Mouse (Mus musculus): ENCODE measurements around the gene Atp6v1a. TPM values are rescaled to one million over a fixed set of nuclear protein-coding genes. Genes with fewer than 3 reads are reported as not detected.
A peak's percentile ranks its signal among the peaks of the same experiment; 100 is the strongest.

The Atp6v1a gene
- total RNA-seq, 2 experiments from 2014 or later, result 19.1 to 30.1 TPM

DNA sequence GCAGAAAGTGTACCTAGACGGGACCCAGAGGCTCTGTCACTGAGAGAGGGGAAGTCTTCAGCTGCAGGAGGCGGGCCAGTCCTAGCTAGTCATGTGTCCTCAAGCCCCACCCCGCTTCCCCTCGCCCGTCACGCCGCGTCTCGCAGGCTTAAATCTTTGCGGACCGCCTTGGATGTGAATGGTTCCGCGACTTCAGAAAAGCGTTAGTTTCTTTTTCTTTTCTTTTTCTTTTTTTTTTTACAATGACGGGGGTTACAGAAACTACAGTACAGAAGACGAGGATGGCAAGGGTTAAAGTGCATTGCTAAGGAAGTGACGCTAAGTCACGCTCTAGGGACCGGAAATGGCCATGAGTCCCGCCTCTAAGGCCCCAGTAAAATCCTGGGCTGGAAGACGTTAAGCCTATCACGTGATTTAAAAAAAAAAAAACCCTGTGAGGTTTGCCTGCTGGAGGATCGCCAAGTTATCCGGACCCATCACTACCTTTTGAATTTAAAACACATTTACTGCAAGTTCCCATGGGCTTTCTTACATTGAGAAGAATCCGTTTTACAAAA, 448 bp downstream of the Atp6v1a start:
- DNase-seq (ENCODE audit: low spot score), result peak; percentile 92

DNA sequence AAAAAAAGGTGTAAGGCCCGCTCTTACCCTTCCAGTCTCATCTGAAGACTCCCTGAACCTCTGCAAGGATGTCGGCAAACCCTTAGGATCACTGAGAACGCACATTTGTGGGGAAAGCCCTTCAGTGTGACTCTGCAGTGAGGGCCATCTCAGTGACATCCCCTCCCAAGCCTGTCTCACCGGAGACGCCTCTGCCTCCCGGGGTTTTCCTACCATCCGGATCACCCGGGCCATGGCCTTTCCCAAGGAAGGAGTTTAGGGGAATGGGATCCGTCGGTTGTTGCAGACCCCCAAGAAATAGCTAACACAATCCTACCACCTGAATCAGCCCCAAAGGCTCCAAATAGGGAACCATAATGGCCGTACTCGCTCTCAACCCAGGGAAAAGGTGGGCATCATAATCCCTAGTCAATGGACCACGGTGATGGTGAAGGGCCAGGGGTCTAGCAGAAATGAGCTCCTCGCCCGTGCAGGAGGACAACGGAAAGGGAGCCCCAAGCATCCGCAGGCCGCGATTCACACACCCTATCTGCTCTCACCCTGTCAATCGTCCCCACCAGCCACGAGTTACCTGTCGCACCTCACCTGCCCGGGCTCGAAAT, 1.0 kb downstream of the Atp6v1a start:
- no peak for DNase-seq (ENCODE audit: low spot score)

- peak; percentile 33 for DNase-seq (ENCODE audit: low spot score)
These were observed 2.9 kb downstream of the Atp6v1a start for GRCm38 (mm10) chr16:44136511-44137021.

DNA sequence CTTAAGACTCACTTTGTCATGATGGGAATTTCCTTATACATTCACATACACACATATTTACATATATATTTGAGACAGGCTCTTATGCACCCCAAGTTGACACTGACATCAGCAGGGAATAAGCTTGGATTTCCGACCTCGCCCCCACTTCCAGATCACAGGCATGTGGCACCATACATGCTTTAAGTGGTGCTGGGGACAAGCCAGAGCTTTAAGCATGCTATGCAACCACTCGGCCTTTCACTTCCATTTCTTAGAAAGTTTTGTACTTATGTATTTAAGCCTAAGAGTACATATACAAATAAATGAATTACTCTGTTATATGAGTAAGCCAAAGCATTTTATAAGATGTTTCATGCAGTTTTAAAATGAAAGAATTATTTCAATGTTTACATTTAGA, 6.3 kb downstream of the Atp6v1a start:
- DNase-seq (ENCODE audit: low spot score), result no peak

DNA sequence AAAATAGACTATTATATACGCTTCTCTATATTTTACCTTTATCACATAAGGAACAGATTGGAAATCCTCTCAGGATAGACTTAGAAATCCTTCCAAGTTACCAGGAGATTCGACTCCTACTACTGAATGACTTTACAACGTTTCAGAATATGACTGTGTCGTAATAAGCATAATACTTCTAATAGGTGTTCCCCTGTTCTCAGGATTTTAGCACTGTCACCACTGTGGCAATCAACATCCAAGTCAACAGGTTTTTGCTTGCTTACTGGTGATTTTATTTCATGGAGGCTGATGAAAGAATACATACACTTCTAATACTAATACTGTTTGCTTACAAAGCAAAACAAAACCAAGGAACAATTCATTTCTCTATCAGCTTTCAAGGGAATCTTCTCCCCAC, 7.2 kb downstream of the Atp6v1a start:
- no peak for DNase-seq (ENCODE audit: low spot score)

GRCm38 (mm10) chr16:44126437-44126836, 13.1 kb downstream of the Atp6v1a start:
- DNase-seq (ENCODE audit: low spot score), result peak; percentile 52

DNA sequence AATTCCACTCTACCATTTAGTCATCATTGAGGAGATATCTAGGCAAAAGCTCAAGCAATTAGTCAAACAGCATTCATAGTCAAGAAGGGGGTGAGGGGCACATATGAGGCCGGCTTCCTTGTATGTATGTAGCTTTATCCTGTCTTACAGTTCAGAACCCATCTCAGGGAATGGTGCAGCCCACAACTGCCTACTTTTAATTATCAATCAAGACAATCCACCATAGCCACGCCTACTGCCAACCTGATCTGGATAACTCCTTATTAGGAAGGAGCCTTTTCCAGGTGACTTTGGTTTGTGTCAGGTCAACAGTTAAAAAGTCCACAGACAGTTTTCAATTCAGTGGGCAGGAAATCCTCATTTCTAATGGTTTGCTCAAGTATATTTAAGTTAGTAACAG, 14.1 kb downstream of the Atp6v1a start:
- no peak for DNase-seq (ENCODE audit: low spot score)

- no peak for DNase-seq (ENCODE audit: low spot score)
These were observed 14.8 kb downstream of the Atp6v1a start for GRCm38 (mm10) chr16:44124713-44125112.

DNA sequence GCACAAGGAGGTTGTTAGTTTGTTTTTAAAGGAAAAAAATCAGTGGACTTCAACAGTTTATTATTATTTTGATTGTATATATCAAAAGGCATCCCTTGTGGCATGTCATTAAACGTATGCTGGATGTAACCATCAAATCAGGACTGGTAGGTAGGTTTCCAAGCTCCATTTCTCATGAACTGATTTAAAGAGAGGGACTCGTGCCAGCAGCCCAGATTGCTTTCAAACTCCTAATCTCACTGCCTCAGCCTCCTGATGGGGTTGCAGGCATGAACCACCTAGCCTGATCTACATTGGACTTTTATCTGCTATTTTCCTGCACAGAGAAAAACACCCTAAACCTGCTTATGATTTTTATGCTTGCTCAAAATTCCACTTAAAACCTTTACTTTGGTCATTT, 15.7 kb downstream of the Atp6v1a start:
- no peak for DNase-seq (ENCODE audit: low spot score)

DNA sequence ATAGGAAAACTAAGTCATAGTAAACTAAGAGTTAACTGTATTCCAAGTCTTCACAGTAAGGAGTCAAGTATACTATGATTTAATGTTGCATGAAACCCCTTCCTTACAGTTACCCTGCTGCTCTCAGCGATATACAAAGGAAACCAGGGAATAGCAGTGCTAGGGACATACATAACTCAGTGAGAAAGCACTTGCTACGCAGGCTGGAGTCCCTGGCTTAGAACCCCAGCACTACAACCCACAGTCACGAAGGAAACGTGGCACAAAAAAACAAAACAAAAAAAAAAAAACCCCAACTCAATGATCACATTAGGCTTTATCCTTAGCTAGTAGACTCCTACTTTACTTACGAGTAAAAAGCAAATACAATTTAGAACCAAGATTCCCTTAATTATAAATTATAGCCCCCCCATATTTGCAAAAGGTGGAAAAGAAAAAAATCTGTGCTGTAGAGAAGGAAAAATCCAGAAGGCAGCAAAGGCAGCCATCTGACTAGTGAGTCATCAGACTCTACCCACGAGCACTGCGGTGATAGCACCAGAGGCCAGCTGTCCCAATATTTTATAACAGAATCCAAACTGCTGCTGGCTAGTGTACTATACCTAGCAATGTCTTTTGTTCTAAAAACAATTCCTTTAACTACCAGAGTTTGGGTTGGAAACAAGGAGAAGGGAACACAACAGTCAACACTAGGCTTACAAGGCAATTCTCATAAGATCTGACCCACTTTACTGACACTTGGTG, 16.4 kb downstream of the Atp6v1a start:
- peak; percentile 32 for DNase-seq (ENCODE audit: low spot score)

DNA sequence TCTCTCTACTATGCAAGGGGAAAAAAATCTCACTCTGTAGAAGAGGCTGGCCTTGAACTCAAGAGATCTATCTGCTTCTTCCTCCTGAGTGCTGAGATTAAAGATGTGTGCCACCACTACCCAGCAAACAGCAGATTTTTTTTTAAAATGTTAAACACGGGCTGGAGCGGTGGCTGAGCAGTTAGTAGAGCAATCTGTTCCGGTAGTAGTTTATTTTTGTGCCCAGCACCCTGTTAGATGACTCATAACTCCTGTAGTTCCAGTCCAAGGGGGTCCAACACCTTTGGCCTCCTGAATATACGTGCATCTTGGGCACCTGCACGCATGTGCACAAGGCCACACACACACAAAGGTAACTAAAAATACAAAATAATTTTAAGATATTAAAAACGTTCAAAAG, 16.9 kb downstream of the Atp6v1a start:
- no peak for DNase-seq (ENCODE audit: low spot score)

DNA sequence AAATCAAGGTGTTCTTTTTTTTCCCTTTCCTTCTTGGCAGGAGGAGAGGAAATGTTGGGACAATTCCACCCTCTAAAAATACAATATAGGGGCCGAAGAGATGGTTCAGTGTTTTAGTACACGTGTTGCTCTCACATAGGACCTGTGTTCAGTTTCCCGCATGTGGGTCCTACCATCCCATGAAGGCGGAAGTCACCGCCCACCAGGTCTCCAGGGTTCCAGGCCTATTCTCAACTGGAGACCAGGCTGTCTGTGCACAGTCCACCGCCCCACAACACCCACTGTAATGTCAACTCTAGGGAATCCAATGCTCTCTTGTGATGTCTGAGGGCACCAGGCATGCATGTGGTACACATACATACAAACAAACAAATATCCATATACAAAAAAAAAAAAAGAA, 17.4 kb downstream of the Atp6v1a start:
- DNase-seq (ENCODE audit: low spot score), result no peak

GRCm38 (mm10) chr16:44119753-44120501, 19.6 kb downstream of the Atp6v1a start:
- peak; percentile 40 for DNase-seq (ENCODE audit: low spot score)

GRCm38 (mm10) chr16:44109002-44109401, 30.5 kb downstream of the Atp6v1a start:
- DNase-seq (ENCODE audit: low spot score), result no peak

GRCm38 (mm10) chr16:44105211-44105610, 34.3 kb downstream of the Atp6v1a start:
- no peak for DNase-seq (ENCODE audit: low spot score)

DNA sequence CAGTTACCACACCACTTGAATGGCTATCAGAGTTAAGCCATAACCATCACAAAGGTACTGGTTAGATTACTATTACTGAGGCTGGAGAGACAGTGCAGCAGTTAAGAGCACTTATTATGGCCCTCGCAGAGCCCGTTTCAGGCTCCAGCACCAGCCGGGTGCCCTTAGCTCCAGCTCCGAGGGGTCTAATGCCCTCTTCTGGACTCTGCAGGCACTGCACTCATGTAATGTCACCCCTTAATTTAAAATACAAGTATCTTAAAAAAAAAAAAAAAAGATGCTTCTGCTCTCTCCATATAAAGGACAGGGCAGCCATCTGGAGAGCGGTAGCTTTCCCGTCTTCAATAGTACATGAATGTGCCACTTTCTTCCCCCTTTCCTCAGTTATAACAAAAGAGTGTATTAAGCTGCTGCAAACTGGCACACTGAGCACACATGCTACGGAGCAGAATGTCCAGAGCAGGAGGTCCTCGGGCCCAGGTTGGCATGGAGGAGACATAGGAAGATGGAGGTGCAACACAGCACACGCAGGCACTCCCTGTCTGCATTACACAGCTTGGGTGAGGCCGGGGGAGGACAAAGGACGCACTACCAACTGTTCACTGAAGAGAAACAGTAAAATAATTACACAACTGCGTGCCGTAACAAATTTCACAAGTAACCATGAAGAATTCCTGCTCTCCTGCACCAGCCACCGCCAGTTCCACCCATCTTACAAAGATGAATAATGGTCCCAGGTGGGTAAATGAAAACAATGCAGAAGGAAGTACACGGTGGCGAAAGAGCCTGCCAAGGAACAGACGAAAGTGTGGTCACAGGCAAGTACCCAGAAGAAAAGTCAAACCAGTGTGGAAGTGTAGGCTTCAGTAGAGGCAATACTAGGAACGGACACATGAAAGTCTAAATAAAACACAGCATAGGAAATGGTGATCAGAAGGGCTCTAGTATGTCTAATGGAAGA, 35.4 kb downstream of the Atp6v1a start:
- DNase-seq (ENCODE audit: low spot score), result no peak

- no peak for DNase-seq (ENCODE audit: low spot score)
These were observed 36.6 kb downstream of the Atp6v1a start for GRCm38 (mm10) chr16:44102925-44103324.

DNA sequence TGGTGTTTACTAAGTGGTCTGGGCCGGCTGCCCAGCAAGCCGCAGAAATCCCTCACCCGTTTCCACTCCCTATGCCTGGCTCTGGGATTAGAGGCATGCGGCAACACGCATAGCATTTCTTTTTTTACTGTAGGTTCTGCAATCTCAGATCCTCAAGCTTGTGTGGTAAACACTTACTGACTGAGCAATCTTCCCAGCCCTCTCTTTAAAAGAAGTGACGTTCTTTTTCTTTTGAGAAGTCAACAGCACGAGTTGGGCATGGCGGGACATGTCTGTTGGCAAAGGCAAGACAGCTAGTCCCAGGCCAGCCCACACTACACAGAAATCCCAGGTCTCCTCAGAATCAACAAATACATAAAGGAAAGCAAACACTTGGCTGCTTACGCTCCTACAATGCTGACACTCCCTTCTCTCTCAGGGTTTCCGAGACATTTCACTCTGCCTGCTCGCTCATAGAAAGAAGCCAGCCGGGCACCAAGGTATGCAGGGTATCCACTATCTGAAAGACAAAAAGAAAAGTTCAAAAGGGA, 38.3 kb downstream of the Atp6v1a start:
- DNase-seq (ENCODE audit: low spot score), result no peak

DNA sequence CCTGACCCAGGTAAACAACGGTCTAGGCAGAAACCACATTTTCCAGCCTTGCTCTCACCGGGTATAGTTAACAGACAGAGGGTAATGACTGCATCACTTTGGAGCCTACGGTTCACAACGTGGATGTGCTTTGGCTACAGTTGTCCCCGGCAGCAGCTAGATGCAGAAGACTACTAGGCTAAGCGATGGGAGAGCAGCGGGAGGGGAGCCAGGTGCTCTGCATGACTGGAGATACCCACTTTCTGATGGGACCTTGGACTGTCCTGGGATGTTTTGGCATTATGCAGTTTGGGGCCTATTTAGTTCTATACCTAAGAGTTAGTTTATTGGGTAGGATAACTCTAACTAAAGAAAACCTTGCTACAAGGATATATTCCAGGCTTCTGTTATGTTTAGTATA, 40.1 kb downstream of the Atp6v1a start:
- DNase-seq (ENCODE audit: low spot score), result no peak

DNA sequence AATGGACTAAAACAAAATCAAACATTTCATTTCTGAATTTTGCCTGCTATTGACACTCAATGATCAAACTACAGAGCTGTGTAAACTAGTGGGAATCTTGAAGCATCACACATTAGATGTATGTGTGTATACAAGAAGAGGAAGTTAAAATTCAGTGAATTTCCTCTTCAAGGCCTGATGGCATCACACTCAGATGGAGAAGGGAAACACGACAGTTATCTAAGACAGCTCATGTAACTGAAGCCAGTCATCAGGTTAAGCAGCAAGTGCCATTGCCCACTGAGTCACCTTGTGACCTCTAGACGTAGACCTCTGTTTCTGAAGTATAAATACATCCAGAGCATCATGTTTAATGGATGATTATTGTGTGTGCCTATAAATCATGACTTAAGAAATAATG, 51.9 kb downstream of the Atp6v1a start:
- no peak for DNase-seq (ENCODE audit: low spot score)

Measured in gastrocnemius, adult 18-20 months (tissue).